Mouse (Mus musculus): ENCODE data around the gene Usp5.
"Not testable (repeated sequence)": the region's sequence is repeated elsewhere in the genome, so short reads cannot be mapped to it uniquely, and the experiment has no call there.

Gene Usp5

DNA sequence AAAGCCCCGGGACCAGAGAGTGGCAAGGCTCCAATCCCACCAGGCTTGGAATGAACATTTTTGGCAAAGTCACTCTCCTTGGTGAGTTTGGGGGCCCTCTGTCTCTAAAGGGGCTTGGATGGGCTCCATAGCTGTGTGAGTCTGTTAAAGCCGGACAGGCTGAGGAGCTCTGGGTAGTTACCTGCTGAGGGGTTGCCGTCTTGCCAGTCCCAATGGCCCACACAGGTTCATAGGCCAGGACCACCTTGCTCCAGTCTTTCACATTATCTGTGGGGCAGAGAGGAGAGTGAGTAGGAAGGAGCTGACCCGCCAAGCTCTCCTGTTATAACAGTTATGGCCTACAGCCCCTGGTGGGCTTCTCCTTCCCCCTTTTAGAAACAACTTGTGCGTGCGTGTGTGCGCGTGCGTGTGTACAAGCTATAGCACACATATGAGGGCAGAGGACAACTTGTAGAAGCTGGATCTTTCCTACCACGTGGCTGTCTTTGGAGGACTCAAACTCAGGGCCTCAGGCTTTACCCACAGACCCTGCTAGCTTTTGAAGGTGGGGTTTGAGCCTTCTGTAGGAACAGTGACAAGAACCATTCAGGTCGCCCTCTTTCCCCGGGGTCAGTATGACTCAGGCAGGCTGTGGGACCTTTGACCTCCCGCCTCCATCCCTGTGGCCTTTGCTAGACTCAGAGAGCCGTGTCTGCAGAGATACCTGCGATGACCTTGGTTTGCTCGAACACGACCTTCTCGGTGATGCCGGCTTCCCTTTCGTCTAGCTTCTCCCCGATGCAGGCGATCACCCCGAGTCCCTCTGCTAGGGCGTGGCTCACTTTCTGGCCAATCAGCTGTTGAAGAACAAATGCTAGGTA lies 17.4 kb downstream of the Usp5 start:
- DNase-seq (ENCODE audit: low spot score in 2 of 2), result no peak

DNA sequence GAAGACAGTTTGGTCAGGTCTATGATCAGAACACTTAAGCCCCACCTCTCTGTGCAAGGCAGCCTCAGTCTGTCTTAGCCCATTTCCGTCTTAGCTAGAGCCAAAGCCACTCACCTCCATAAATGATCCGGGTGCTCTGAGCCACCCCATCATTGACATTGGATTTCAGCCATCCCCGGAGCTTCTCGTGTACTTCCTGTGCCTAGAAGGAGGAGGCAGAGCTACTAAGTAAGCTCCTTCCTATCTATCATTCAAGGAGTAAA lies 17.9 kb downstream of the Usp5 start:
- no peak for DNase-seq (ENCODE audit: low spot score in 2 of 2)

DNA sequence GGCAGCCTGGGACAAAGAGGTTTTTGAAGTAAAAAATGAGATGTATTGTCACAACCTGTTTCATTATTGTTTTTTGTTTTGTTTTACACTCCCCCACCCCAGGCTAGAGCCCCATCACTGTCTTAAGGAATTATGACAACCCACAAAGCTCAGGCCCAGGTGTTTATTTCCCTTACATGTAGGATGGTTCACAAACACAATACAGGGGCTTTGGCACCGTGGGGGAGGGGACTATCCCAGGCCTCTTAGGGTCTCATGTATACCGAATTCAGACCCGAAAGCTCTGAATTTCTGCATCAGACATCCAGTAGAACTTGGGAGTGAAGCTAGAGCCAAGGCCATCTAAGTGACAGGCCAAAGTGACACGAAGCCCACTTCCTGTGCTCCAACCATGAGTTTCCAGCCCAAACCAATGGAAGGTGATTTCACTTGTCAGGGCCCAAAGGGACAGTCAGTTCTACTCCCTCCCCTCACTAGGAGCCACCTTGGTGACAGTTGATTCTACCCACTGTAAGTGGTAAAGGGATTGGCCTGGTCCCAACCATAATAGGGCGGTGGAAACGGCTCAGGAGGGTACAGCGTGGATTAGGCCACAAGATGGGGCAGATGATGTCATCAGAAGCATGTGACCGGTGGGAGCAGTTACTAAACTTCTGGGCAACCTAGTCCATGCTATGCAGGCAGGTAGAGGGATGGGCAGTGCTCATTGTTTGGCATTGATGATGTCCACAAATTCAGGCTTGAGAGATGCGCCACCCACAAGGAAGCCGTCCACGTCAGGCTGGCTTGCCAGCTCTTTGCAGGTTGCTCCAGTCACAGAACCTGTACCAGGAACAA lies 18.5 kb downstream of the Usp5 start:
- not testable (repeated sequence) for DNase-seq (ENCODE audit: low spot score in 2 of 2)

DNA sequence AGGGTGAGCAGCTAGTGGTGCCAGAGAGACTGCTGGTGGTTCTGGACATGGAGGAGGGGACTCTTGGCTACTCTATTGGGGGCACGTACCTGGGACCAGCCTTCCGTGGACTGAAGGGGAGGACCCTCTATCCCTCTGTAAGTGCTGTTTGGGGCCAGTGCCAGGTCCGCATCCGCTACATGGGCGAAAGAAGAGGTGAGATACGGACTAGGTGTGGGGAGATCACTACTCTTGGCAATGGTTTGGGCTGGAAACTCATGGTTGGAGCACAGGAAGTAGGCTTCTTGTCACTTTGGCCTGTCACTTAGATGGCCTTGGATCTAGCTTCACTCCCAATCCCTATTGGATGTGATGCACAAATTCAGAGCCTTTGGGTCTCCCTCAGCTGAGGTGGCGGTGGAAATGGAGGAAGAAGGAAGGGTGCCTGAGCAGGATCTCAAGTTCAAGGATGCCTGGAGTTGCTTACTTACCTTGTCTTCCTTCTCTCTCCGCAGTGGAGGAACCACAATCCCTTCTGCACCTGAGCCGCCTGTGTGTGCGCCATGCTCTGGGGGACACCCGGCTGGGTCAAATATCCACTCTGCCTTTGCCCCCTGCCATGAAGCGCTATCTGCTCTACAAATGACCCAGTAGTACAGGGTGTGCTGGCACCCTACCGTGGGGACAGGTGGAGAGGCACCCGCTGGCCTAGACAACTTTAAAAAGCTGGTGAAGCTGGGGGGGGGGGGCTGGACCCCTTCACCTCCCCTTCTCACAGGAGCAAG lies 19.3 kb downstream of the Usp5 start:
- no peak for DNase-seq (ENCODE audit: low spot score in 2 of 2)

DNA sequence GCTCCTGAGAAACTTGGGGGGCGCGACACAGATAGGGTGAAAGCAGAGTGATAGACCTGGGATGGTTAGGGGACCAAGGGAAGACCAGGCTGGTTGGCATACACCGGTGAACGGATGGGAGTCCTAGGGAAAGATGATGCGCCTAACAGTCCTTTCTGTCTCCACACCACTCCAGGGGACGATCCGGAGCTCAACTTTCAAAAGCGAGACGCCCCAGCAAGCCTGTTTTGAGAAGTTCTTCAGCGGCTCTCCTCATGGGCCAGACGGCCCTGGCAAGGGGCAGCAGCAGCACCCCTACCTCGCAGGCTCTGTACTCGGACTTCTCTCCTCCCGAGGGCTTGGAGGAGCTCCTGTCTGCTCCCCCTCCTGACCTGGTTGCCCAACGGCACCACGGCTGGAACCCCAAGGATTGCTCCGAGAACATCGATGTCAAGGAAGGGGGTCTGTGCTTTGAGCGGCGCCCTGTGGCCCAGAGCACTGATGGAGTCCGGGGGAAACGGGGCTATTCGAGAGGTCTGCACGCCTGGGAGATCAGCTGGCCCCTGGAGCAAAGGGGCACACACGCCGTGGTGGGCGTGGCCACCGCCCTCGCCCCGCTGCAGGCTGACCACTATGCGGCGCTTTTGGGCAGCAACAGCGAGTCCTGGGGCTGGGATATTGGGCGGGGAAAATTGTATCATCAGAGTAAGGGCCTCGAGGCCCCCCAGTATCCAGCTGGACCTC lies 20.1 kb downstream of the Usp5 start:
- DNase-seq (ENCODE audit: low spot score in 2 of 2), result peak; percentile 34 to 60

DNA sequence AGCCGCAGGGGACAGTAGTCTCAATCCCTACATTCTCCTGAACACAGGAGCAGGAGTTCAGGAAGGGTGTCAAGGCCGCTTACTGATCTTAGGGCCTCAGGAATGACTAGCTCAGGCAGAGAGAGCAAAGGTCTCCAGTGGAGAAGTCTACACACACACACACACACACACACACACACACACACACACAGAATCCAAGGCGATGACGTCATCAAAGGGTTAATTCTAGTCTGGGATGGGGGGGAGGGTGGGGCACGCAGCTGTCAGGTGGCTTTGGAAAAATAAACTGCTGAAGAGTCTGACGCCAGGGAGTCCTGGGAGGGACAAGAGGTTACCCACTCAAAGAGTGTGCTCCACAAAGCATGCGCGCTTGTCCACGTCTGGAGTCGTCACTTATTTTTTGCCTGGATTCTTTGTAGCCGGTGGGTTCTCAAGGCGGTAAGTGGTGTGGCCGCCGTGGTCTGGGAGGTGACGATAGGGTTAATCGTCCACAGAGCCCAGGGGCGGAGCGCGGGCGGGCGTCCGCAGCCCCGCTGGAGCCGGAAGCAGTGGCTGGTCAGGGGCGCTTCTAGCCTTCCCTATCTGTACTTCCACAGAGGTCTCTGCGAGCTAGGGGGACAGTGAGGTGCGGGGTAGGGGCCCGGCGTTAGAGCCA lies 20.8 kb downstream of the Usp5 start, which contains the start of gene Spsb2:
Gene Spsb2 (plus strand): TSS at position 304 of the 655 bp plus-strand sequence.
- DNase-seq (ENCODE audit: low spot score in 2 of 2), result no peak

- DNase-seq (ENCODE audit: low spot score in 2 of 2), result no peak
These were observed 21.3 kb downstream of the Usp5 start for GRCm38 (mm10) chr6:124807986-124808357.

- DNase-seq (ENCODE audit: low spot score in 2 of 2), result no peak
These were observed 21.9 kb downstream of the Usp5 start for GRCm38 (mm10) chr6:124807366-124807765.

GRCm38 (mm10) chr6:124806446-124807140 lies 22.7 kb downstream of the Usp5 start:
- DNase-seq (ENCODE audit: low spot score in 2 of 2), result no peak

- DNase-seq (ENCODE audit: low spot score in 2 of 2), result peak; percentile 61 to 66
These were observed 23.7 kb downstream of the Usp5 start for GRCm38 (mm10) chr6:124805341-124806321.

GRCm38 (mm10) chr6:124804341-124804740 lies 24.9 kb downstream of the Usp5 start:
- no peak for DNase-seq (ENCODE audit: low spot score in 2 of 2)

DNA sequence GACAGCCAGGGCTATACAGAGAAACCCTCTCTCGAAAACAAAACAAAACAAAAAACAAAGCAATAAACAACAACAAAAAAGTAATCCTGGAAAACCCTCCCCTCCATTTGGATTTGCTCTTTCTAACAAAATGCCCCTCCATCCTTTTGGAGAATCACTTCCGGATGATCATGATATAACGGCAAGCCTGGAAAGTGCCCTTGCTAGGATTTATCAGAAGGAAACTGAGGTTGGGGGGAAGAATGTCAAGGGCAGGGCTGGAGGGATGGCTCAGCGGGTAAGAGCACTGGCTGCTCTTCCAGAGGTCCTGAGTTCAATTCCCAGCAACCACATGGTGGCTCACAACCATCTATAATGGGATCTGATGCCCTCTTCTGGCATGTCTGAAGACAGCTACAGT lies 25.6 kb downstream of the Usp5 start:
- DNase-seq (ENCODE audit: low spot score in 2 of 2), result not testable (repeated sequence)

DNA sequence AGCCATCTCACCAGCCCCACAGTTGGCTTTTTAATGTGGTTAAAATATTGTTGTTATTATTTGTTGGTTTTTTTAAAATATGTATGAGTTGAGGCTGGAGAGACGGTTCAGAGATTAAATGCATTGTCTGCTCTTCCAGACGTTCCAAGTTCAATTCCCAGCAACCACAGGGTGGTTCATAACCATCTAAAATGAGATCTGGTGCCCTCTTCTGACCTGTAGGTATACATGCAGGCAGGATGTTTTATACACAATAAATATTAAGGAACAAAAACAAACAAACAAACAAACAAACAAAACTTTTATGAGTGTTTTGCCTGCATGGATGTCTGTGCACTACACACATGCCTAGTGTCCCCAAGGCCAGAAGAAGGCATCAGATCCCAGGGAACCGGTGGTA lies 26.2 kb downstream of the Usp5 start:
- no peak for DNase-seq (ENCODE audit: low spot score in 2 of 2)

GRCm38 (mm10) chr6:124802400-124802799 lies 26.9 kb downstream of the Usp5 start:
- DNase-seq (ENCODE audit: low spot score in 2 of 2), result not testable (repeated sequence)

- no peak for DNase-seq (ENCODE audit: low spot score in 2 of 2)
These were observed 33.1 kb downstream of the Usp5 start for GRCm38 (mm10) chr6:124796200-124796599.

GRCm38 (mm10) chr6:124795781-124796180 lies 33.5 kb downstream of the Usp5 start:
- DNase-seq (ENCODE audit: low spot score in 2 of 2), result no peak

DNA sequence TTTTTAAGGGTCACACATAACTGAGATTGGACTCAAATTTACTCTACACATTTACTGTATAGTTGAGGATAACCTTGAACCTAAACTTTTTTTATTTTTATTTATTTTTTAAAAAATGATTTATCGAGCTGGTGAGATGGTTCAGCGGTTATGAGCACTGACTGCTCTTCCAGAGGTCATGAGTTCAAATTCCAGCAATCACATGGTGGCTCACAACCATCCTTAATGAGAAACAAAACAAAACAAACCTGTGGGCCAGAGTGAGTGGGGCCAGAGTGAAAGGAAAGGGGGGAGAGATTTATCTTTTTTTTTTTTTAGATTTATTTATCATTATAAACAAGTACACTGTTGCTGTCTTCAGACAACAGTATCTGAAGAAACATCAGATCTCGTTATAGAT lies 37.4 kb downstream of the Usp5 start:
- no peak for DNase-seq (ENCODE audit: low spot score in 2 of 2)

DNA sequence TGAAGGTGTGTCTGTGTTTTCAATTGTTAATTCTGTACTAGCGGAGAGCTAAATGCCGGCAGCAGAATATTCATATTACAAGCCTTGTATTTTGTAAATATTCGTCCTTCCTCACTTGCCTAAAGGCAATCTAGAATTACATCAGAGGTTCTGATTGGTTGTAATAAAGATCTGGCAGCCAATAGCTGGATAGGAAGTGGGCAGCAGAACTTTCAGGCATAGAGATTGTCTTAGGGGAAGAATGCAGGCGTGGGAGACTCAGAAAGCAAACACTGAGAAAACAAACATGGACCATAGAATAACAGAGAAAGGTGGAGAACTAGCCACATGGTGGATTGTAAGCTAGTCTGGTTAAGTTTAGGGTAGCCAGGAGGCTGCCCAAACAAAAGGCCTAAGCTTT lies 39.2 kb downstream of the Usp5 start:
- DNase-seq (ENCODE audit: low spot score in 2 of 2), result no peak

- no peak for DNase-seq (ENCODE audit: low spot score in 2 of 2)
These were observed 39.8 kb downstream of the Usp5 start for GRCm38 (mm10) chr6:124789519-124789918.
